Comparison of ENCODE assay signal across 22 mouse cellular contexts in the genomic region with DNA sequence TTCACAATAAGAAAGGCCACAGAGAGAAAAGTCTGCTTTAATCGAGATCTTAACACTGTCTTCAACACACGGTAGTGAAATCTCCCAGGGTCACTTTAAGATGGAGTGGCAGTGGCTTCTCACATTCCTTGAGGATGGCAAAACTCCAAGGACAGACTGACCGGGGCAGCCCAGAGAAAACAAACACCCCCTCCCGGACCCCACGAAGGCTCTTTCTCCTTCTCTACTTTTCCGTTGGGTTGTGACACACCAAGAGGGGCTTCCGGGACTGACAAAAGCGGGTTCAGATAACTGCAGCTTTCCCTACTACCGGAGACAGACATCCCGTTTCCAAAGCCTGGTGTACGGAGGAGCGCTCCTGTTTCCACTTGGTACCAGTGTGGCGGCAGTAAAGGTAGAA. TPM values are rescaled to one million over a fixed set of nuclear protein-coding genes. Genes with fewer than 3 reads are reported as not detected.
A peak's percentile ranks its signal among the peaks of the same experiment; 100 is the strongest.
DNase-seq lines count a peak whose midpoint lies in the region; ATAC-seq and TF ChIP-seq lines count a peak whose summit lies in the region.
"Had no signal": no experiment of that assay in that cellular context is flagged by ENCODE, and none has a peak within 500 bp of the region (broad histone marks: within the 10 kb centered on the region; RNA-seq: fewer than 3 reads in every experiment).

No protein-coding gene starts in this region.

- no peak for TF ChIP-seq CTCF in cortical plate, adult 2 months (IDR thresholded peaks at IDR 0.05; ENCODE audit: extremely low read depth, insufficient read depth, low read length)

- H3K4me2 ChIP-seq in heart, embryonic 14.5 days (ENCODE audit: low read length) = no peak overlapping the region
- H3K4me2 ChIP-seq in kidney, embryonic 16.5 days (replicated peaks; ENCODE audit: low read depth, low read length) = no peak overlapping the region
- H3K4me2 ChIP-seq: embryonic facial prominence, embryonic 12.5 days; limb, embryonic 13.5 days; midbrain, embryonic 12.5 days had no signal

- no peak for TF ChIP-seq POLR2A in cortical plate, adult 2 months (IDR thresholded peaks at IDR 0.05; ENCODE audit: extremely low read depth, insufficient read depth, low read length)

- no peak overlapping the region for H3K9ac ChIP-seq in heart, embryonic 14.5 days (ENCODE audit: low read length)
- no peak overlapping the region for H3K9ac ChIP-seq in kidney, embryonic 16.5 days (replicated peaks; ENCODE audit: low read length)
- H3K9ac ChIP-seq: embryonic facial prominence, embryonic 12.5 days; limb, embryonic 13.5 days; liver, embryonic 14.5 days; midbrain, embryonic 12.5 days had no signal

- no peak for DNase-seq in heart, adult 9 months (ENCODE audit: low spot score in 2 of 2)
- peak; percentile 52 for DNase-seq in kidney, postnatal 14 days
- peak; percentile 22 for DNase-seq in lung, postnatal 14 days
- DNase-seq in adipocyte (ENCODE audit: low spot score) = no peak
- DNase-seq: adrenal gland, adult 2 months; cerebellum, adult 9-10 months; gastrocnemius, postnatal 36 days; layer of hippocampus, postnatal 36 days; right cerebral cortex, postnatal 4 days; thymus, adult 2 months had no signal

- peaks cover 0 to 9% of the 10 kb centered on the region in 2 experiments; a peak in 3 of 4 replicates for H3K4me1 ChIP-seq in heart, embryonic 14.5 days (ENCODE audit: control insufficient read depth in 2 of 2, insufficient read depth in 2 of 2, low read length in 2 of 2)
- H3K4me1 ChIP-seq in kidney, embryonic 16.5 days (ENCODE audit: insufficient read depth, low read length) = no peaks in the 10 kb centered on the region
- no peaks in the 10 kb centered on the region for H3K4me1 ChIP-seq in cortical plate, adult 2 months (ENCODE audit: control insufficient read depth, insufficient read depth, low read length)
- H3K4me1 ChIP-seq: embryonic facial prominence, embryonic 12.5 days; limb, embryonic 13.5 days; midbrain, embryonic 12.5 days had no signal

- no peak overlapping the region for H3K4me3 ChIP-seq in heart, embryonic 14.5 days (ENCODE audit: control insufficient read depth in 1 of 2, insufficient read depth in 1 of 2, low read depth in 1 of 2, low read length in 2 of 2)
- H3K4me3 ChIP-seq in kidney, embryonic 16.5 days (ENCODE audit: low read length) = no peak overlapping the region
- no peak overlapping the region for H3K4me3 ChIP-seq in cortical plate, adult 2 months (ENCODE audit: insufficient read depth, low read length)
- H3K4me3 ChIP-seq: embryonic facial prominence, embryonic 12.5 days; erythroblast, embryonic 14.5 days; layer of hippocampus, adult 2 months; limb, embryonic 13.5 days; midbrain, embryonic 12.5 days had no signal

- peak; percentile 31; the same call in 1 of the 2 replicates for ATAC-seq in heart, embryonic 14.5 days (ENCODE audit: insufficient number of reproducible peaks, insufficient read depth, low FRiP score, low read depth)
- ATAC-seq in kidney, embryonic 16.5 days (ENCODE audit: low FRiP score, low TSS enrichment) = no peak
- ATAC-seq: forebrain, embryonic 14.5 days; hindbrain, embryonic 16.5 days; intestine, embryonic 16.5 days had no signal

- peak overlapping the region in 1 of 2 experiments; percentile 43; a peak in 3 of 4 replicates for H3K27ac ChIP-seq in heart, embryonic 14.5 days (replicated peaks in 1 of 2; ENCODE audit: control insufficient read depth in 1 of 2, insufficient read depth in 1 of 2, low read depth in 2 of 2, low read length in 2 of 2)
- no peak overlapping the region for H3K27ac ChIP-seq in kidney, embryonic 16.5 days (ENCODE audit: low read length)
- H3K27ac ChIP-seq in cortical plate, adult 2 months (ENCODE audit: insufficient read depth, low read length) = peak overlapping the region; percentile 54; the same call in 1 of the 2 replicates
- H3K27ac ChIP-seq: embryonic facial prominence, embryonic 12.5 days; layer of hippocampus, adult 2 months; limb, embryonic 13.5 days; liver, embryonic 14.5 days; midbrain, embryonic 12.5 days had no signal

- 56% methylated on average over 13 of the region's 13 CpGs for WGBS in heart, embryonic 14.5 days
- WGBS in kidney, embryonic 16.5 days = 54% methylated on average over 13 of the region's 13 CpGs

- no peaks in the 10 kb centered on the region for H3K9me3 ChIP-seq in heart, embryonic 14.5 days (ENCODE audit: control insufficient read depth, low read length)
- no peaks in the 10 kb centered on the region for H3K9me3 ChIP-seq in kidney, embryonic 16.5 days (ENCODE audit: low read length)
- H3K9me3 ChIP-seq: embryonic facial prominence, embryonic 12.5 days; limb, embryonic 13.5 days; midbrain, embryonic 12.5 days had no signal

- no peaks in the 10 kb centered on the region for H3K36me3 ChIP-seq in heart, embryonic 14.5 days (ENCODE audit: control insufficient read depth, insufficient read depth, low read length)
- no peaks in the 10 kb centered on the region for H3K36me3 ChIP-seq in kidney, embryonic 16.5 days (ENCODE audit: insufficient read depth, low read length)
- H3K36me3 ChIP-seq: embryonic facial prominence, embryonic 12.5 days; limb, embryonic 13.5 days; midbrain, embryonic 12.5 days had no signal

- H3K27me3 ChIP-seq in heart, embryonic 14.5 days (ENCODE audit: control insufficient read depth, insufficient read depth, low read length) = peaks cover 6% of the 10 kb centered on the region; the same call in 1 of the 2 replicates
- H3K27me3 ChIP-seq in kidney, embryonic 16.5 days (ENCODE audit: insufficient read depth, low read length) = peaks cover 41% of the 10 kb centered on the region

RNA-seq across cellular contexts. Expression of gene Flt1, which starts 10.4 kb away (rescaled TPM):
- 28.9 and 29.5 TPM in 2 replicates for polyA plus RNA-seq in heart, embryonic 14.5 days (2014; fragmentation: Nextera tagmentation; extraction: Ambion mirVana)
- polyA plus RNA-seq in kidney, embryonic 16.5 days (2015; fragmentation: Nextera tagmentation; extraction: Ambion mirVana) = 19.2 and 19.7 TPM in 2 replicates
- polyA plus RNA-seq in cortical plate, adult 2 months (2012; rRNA removed) = 27.0 and 27.3 TPM in 2 replicates

Comparison
In these comparisons a context has a peak if more than half of its experiments do, and no peak if none do; other contexts are left out.
1. DNase-seq: peak in kidney, postnatal 14 days (single experiment) and lung, postnatal 14 days (single experiment); none in heart, adult 9 months (0 of 2) and adipocyte (single experiment).